Mouse (Mus musculus): ENCODE measurements around the gene Txn2.

DNA sequence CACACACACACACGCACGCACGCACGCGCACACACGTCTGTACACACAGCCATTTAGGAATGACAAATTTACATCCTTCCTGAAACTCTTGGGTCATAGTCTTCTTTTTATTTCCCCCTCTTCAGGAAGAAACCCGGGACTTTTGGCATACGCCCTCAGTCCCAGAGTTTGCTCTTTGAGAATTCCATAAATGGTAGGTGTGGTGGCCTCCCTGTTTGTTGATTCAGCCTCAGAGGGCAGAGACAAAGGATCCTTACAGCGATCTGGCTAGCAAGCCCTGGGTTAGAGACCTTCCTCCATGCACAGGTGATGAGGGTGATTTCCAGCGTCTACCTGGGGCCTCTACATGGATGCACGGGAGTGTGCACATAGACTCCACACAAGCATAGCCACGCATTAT, 9.4 kb downstream of the Txn2 start:
- TF ChIP-seq CTCF (IDR thresholded peaks at IDR 0.05; ENCODE audit: borderline replicate concordance, control insufficient read depth, extremely low read depth, insufficient read depth, low read length, poor library complexity) (no peak), POLR2A (IDR thresholded peaks at IDR 0.05; ENCODE audit: control insufficient read depth, extremely low read depth, insufficient read depth, low read length, poor library complexity) (no peak)
